Mouse (Mus musculus) liver, embryonic 12.5 days (tissue): ENCODE results near the gene Mid1. TPM values are rescaled to one million over a fixed set of nuclear protein-coding genes. Genes with fewer than 3 reads are reported as not detected.
"Not testable (repeated sequence)": the region's sequence is repeated elsewhere in the genome, so short reads cannot be mapped to it uniquely, and the experiment has no call there.

Source experiments
- ATAC-seq: fragments of 200-750 bp; cut with Nextera tagmentation; 2 replicates; pipeline ENCODE4 v1.8.0; 2017; ENCODE audit warnings: moderate number of reproducible peaks, mild to moderate bottlenecking, moderate library complexity
- H3K27ac ChIP-seq: fragments of 300-500 bp; sonication (generic); 2 replicates; pipeline ENCODE4 v1.5.1; 2016; ENCODE audit warnings: mild to moderate bottlenecking
- H3K27me3 ChIP-seq: fragments of 300-500 bp; sonication (generic); replicated peaks from 2 replicates; pipeline ENCODE4 v1.6.1; 2016; ENCODE audit warnings: mild to moderate bottlenecking, moderate library complexity
- H3K36me3 ChIP-seq: fragments of 300-500 bp; sonication (generic); 2 replicates; pipeline ENCODE4 v1.6.1; 2016; ENCODE audit warnings: mild to moderate bottlenecking, moderate library complexity
- H3K4me1 ChIP-seq: fragments of 300-500 bp; sonication (generic); 2 replicates; pipeline ENCODE4 v1.6.1; 2016
- H3K4me2 ChIP-seq: fragments of 300-500 bp; sonication (generic); 2 replicates; pipeline ENCODE4 v1.6.1; 2016; ENCODE audit warnings: mild to moderate bottlenecking, moderate library complexity
- H3K4me3 ChIP-seq: fragments of 300-500 bp; sonication (generic); 2 replicates; pipeline ENCODE4 v1.5.1; 2016; ENCODE audit warnings: mild to moderate bottlenecking, moderate library complexity
- H3K9ac ChIP-seq: fragments of 300-500 bp; sonication (generic); 2 replicates; pipeline ENCODE4 v1.6.1; 2016; ENCODE audit warnings: mild to moderate bottlenecking, moderate library complexity
- H3K9me3 ChIP-seq: fragments of 300-500 bp; sonication (generic); replicated peaks from 2 replicates; pipeline ENCODE4 v1.6.1; 2016; ENCODE audit warnings: mild to moderate bottlenecking, moderate library complexity
- WGBS: fragments of 180-500 bp; shearing (Covaris S2); methylation state at CpG from one replicate; pipeline ENCODE4 v1.1.7; 2016; ENCODE audit not compliant: insufficient replicate concordance; 5-methylcytosine and 5-hydroxymethylcytosine counted together
- polyA plus RNA-seq: library from polyadenylated mRNA; unstranded; fragments of >200 nt; fragmentation: Nextera tagmentation; extraction: Ambion mirVana; gene quantifications from 2 replicates; pipeline ENCODE4 v1.2.1, GENCODE M21; 2016

The Mid1 gene
- polyA plus RNA-seq, 1 experiment from 2014 or later, result 3.3 TPM

DNA sequence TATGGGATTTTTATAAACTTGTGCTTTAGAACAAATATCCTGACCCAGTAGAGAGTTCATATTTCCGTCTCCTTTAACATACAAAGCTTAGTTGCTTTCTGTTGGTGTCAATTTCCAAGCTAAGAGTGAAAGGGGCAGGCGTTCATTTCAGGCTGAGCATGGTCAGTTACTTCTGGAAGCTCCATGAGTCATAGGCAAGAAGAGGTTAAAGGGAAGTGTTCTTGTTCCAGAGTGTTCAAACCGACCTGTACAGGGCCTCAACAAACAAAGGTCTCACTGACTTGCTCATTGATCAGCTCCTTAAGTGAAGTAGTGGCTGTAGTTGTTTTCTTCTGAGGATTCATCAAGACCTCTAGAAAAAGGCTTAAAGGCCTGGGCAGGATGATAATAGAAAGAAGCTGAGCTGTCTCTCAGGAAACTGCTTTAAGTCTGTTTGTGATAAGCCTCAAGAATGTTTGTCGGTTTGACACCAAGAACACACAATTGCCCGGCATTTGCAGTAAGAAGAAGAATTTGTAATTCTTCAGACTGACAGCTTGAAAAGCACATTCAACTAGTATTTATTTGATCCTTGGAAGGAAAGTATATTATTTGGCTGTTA is 252.2 kb downstream of the Mid1 start:
- Histone ChIP-seq H3K36me3 (no peaks in the 10 kb centered on the region), H3K9me3 (no peaks in the 10 kb centered on the region), H3K9ac (no peak overlapping the region), H3K27ac (peak overlapping the region; percentile 45; the same call in 1 of the 2 replicates), H3K27me3 (0 out of 2 replicates have a peak, but pooled peaks cover 3% of the 10 kb centered on the region), H3K4me2 (no peak overlapping the region), H3K4me1 (peaks cover 13% of the 10 kb centered on the region; the same call in 1 of the 2 replicates), H3K4me3 (no peak overlapping the region)
- peak; percentile 46; the same call in 1 of the 2 replicates for ATAC-seq
- 30% methylated on average over 5 of the region's 5 CpGs for WGBS

DNA sequence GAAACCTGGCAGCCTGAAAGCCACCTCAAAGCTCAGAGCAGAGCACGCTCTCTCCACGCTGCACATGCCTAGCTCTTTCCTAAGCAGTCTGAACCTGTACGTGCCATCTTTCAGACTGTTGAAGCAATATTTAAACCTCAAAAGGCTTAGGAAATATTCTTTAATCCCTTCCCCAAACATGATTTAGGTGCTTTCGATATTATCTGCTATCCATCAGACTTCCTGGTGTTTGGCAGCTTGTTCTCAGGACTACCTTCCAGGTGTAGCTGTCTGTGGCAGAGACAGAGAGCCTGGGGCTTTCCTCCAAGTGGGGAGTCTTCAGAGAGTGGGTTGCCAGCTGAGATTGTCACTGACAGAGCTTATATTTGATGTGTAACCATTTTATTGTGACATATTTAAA is 255.5 kb downstream of the Mid1 start:
- H3K4me1 ChIP-seq, result peaks cover 13% of the 10 kb centered on the region; the same call in 1 of the 2 replicates

DNA sequence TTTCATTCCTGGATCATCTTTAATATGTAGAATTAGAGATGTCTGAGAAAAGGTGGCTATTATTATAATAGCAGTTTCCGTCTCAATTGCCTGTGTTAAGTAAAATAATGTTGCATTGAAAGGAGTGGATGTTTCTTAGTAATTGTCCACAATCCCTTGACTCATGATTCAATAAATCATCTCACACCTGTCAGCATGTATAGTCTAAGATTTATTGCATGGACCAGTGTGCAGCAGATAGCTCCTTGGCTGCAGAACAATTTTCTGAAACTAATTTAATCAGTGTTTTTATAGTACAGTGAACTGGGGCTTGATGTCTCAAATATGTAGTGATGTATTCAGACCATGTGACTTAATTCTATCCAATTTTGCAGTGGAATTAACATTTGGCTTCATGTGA is 265.6 kb downstream of the Mid1 start:
- no peak overlapping the region for H3K4me2 ChIP-seq
- H3K9me3 ChIP-seq, result no peaks in the 10 kb centered on the region
- no peak overlapping the region for H3K9ac ChIP-seq
- no peak overlapping the region for H3K27ac ChIP-seq
- no peak overlapping the region for H3K4me3 ChIP-seq
- ATAC-seq, result no peak
- H3K27me3 ChIP-seq, result no peaks in the 10 kb centered on the region
- H3K36me3 ChIP-seq, result no peaks in the 10 kb centered on the region
- WGBS, result 72% methylated on average over 1 of the region's 1 CpGs
- H3K4me1 ChIP-seq, result no peaks in the 10 kb centered on the region

More for the DNA sequence above, 255.5 kb downstream of the Mid1 start:
- Histone ChIP-seq H3K4me2 (no peak overlapping the region), H3K27ac (no peak overlapping the region), H3K27me3 (no peaks in the 10 kb centered on the region), H3K4me3 (no peak overlapping the region), H3K36me3 (no peaks in the 10 kb centered on the region), H3K9ac (no peak overlapping the region), H3K9me3 (no peaks in the 10 kb centered on the region)
- WGBS, result 71% methylated on average over 4 of the region's 4 CpGs
- no peak for ATAC-seq

DNA sequence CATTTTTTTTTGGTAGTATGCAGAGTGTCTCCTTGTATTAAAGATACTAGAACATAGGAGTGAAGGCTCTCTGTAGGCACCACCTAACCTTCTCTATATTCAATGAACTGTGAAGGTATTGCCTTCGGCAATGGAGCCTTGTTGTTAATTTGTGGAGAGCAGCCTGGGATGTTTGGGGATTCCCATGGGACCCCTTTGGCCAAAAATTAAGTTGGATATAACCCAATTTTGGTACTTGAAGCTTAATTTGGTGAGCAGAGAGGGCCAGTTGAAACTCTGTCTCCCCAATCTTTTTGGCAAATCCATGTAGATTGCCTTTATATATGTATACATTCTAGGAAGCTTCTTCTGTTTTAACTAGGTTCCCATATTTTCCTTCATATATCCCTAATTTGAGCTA is 284.3 kb downstream of the Mid1 start:
- Histone ChIP-seq H3K4me2 (no peak overlapping the region), H3K9me3 (peaks cover 3% of the 10 kb centered on the region; the same call in 1 of the 2 replicates), H3K9ac (no peak overlapping the region), H3K27ac (no peak overlapping the region), H3K4me1 (no peaks in the 10 kb centered on the region), H3K27me3 (no peaks in the 10 kb centered on the region), H3K4me3 (no peak overlapping the region), H3K36me3 (peaks cover 29% of the 10 kb centered on the region)
- ATAC-seq, result no peak
- WGBS, result 70% methylated on average over 1 of the region's 1 CpGs

DNA sequence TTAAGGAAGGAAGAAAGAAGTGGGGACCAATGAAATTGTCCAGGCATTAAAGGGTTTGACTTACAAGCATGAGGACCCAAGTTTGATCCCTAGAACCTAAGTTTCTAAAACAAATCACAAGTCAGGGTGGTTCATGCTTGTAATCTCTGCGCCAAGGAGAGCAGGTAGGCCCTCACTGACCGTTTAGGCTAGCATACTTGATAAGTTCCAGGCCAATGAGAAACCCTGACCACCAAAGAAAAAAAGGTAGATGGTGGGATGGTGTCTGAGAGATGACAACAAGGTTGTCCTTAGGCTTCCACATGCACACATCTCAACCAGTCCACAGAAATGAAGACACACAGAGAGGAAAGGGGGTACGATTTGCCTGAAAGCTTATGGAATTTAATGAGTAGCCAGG is 284.8 kb downstream of the Mid1 start:
- H3K9me3 ChIP-seq, H3K27ac ChIP-seq, H3K4me3 ChIP-seq, H3K27me3 ChIP-seq, H3K4me2 ChIP-seq, H3K9ac ChIP-seq, H3K4me1 ChIP-seq, ATAC-seq: not testable (repeated sequence)
- H3K36me3 ChIP-seq, result peaks cover 32% of the 10 kb centered on the region
- WGBS, result 64% methylated on average over 3 of the region's 3 CpGs

DNA sequence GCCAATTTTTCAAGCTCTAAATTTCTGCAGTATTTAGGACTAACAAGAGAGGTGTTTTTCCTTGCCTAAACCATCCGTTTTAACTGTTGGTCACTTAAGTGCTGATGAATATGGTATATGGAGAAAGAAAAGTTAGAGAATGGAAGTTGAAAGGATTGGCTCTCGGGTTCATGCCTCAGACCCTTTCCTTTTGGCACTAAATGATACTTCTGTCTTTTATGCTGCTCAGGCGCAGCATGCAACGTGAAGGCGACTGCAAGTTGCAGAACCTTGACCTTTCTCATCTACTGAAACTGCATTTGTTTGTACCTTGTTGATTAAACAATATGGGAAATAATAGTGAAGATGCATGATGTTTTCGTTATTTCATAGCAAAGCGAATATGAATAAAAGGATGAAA is 285.5 kb downstream of the Mid1 start:
- not testable (repeated sequence) for ATAC-seq, H3K27ac ChIP-seq, H3K9me3 ChIP-seq, H3K4me1 ChIP-seq, H3K4me3 ChIP-seq, H3K9ac ChIP-seq, H3K4me2 ChIP-seq, H3K27me3 ChIP-seq
- H3K36me3 ChIP-seq, result peaks cover 37% of the 10 kb centered on the region
- WGBS, result 73% methylated on average over 7 of the region's 7 CpGs

DNA sequence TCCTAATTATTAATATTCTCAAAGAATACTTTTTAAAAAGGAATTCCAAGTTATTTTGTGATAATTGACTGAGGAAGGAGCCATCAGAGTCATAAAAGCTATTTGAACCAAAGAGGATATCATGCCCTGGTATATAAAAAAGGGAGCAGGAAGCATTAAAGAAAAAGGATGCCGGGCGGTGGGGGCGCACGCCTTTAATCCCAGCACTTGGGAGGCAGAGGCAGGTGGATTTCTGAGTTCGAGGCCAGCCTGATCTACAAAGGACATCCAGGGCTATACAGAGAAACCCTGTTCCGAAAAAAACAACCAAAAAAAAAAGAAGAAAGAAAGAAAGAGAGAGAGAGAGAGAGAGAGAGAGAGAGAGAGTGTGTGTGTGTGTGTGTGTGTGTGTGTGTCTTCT is 286.6 kb downstream of the Mid1 start:
- not testable (repeated sequence) for H3K27me3 ChIP-seq, H3K4me3 ChIP-seq, H3K4me1 ChIP-seq, H3K27ac ChIP-seq, H3K9ac ChIP-seq, H3K9me3 ChIP-seq, ATAC-seq, H3K4me2 ChIP-seq
- peaks cover 43% of the 10 kb centered on the region for H3K36me3 ChIP-seq
- 72% methylated on average over 6 of the region's 6 CpGs for WGBS

DNA sequence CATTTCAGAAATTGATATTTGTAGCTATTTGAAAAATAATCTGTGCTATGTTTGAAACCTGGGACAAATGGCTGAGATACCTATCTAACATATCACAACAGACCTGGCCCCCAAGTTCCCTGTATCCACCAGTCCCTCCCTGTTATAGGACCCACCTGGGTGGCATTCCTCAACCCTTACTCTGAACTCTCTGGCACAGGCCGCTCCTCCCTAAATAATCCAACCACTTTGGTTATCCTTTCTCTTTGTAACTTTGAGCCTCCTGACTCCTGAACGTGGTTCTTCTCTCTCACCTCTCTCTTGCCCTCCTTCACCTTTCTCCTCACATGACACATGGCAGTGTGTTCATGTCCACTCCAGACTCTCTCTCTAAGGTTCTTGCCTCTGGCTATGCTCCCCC is 287.1 kb downstream of the Mid1 start:
- not testable (repeated sequence) for H3K4me1 ChIP-seq, H3K4me3 ChIP-seq, H3K27ac ChIP-seq, H3K4me2 ChIP-seq, H3K9ac ChIP-seq, H3K9me3 ChIP-seq, H3K27me3 ChIP-seq
- WGBS, result 61% methylated on average over 2 of the region's 2 CpGs
- ATAC-seq, result peak; percentile 55; the same call in 1 of the 2 replicates
- peaks cover 47% of the 10 kb centered on the region for H3K36me3 ChIP-seq

DNA sequence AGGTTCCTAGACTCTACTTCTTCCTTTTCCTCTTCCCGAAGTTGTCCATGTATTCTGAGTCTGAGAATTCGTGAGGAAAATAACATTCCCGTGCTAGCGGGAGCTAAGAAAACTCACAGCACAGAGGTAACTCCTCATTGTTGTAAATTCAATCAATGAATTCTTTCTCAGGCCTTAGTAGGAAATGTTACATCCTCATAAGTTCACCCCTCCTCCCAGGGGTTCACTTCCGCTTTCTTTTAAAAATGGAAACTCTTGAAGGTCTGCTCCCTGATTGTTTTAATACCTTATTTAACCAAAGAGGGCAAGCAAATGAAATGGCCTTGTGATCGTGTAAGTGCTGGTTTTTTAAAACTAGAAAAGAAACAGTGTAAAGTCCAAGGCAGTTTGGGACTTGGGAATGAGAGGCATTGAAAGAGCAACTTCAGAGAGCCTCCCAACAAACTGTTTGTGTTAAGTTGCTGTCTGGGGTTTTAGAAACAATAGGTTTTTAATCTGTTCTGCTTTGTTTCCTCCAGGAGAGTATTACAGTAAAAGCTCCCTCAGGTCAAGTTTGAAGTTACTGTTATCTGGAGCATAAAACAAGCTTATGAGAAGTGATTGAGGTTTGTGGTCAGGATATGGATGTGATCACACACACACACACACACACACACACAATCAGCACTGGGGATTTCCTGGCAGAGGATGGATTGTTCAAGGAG is 287.9 kb downstream of the Mid1 start:
- H3K27me3 ChIP-seq, H3K4me3 ChIP-seq, H3K9me3 ChIP-seq, H3K27ac ChIP-seq, H3K4me1 ChIP-seq, H3K9ac ChIP-seq, H3K4me2 ChIP-seq: not testable (repeated sequence)
- ATAC-seq, result 0 out of 2 replicates have a peak, but pooled peaks have one; percentile 3
- peaks cover 52% of the 10 kb centered on the region for H3K36me3 ChIP-seq
- 63% methylated on average over 6 of the region's 6 CpGs for WGBS

DNA sequence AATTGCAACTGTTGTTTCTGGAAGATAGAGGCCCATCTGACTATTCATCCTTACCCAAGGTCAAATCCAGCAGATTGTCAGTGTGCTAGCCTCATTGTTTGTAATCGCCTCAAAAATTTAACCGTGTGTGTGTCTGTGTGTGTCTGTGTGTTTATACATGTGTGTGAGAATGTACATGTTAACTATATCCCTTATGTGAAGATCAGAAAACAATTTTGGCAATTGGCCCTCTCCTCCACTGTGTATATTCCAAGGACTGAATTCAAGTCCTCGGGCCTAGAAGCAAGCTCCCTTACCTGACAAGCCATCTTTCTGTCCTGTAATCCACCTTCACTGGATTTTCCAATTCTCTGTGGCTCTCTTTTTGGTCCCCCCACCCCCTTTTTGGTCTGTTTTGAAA is 288.8 kb downstream of the Mid1 start:
- Histone ChIP-seq H3K9me3 (peaks cover 13% of the 10 kb centered on the region; the same call in 1 of the 2 replicates), H3K36me3 (peaks cover 61% of the 10 kb centered on the region)
- not testable (repeated sequence) for H3K4me1 ChIP-seq, ATAC-seq, H3K27ac ChIP-seq, H3K9ac ChIP-seq, H3K27me3 ChIP-seq, H3K4me3 ChIP-seq, H3K4me2 ChIP-seq
- WGBS, result 55% methylated on average over 3 of the region's 3 CpGs

DNA sequence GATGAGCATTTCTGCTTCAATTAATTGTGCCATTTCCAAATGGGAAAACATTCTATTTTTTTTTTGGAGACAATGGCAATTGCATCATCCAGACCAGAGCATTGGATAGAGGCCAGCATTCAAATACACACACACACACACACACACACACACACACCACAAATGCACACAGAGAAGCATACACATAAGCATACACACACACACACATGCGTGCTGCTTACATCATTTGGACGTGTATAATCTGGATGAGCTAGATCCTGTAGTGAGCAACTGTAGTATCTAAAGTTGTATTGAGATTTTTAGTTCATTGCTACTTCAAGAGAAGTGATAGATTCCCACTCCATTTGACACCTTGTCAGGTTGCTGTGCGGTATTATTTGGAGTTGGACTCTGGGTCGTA is 289.5 kb downstream of the Mid1 start:
- not testable (repeated sequence) for H3K4me1 ChIP-seq, H3K27me3 ChIP-seq, ATAC-seq, H3K27ac ChIP-seq, H3K4me2 ChIP-seq, H3K9ac ChIP-seq, H3K4me3 ChIP-seq
- H3K36me3 ChIP-seq, result peaks cover 64% of the 10 kb centered on the region
- 55% methylated on average over 4 of the region's 4 CpGs for WGBS
- peaks cover 19% of the 10 kb centered on the region; the same call in 1 of the 2 replicates for H3K9me3 ChIP-seq

DNA sequence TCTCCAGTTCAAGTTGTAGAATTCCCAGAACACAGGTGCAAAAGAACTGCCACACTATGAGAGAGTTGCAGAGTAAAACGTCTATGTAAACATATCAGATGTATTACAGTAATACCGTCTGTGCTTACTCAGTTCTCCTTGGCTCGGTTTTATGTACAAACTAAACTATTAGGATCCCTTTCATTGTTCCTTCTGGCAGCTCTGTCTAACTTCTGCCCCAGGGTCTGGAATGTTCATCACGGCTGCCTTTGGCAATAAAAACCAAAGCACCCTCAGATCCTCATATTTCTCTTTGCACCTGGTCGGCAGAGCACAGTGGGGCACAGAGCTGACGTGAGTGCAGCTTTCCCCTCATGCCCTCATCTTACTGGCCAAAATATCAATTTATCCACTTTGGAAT is 290.0 kb downstream of the Mid1 start:
- Histone ChIP-seq H3K36me3 (peaks cover 65% of the 10 kb centered on the region), H3K9me3 (peaks cover 21% of the 10 kb centered on the region; the same call in 1 of the 2 replicates)
- not testable (repeated sequence) for H3K27ac ChIP-seq, ATAC-seq, H3K9ac ChIP-seq, H3K4me2 ChIP-seq, H3K27me3 ChIP-seq, H3K4me1 ChIP-seq, H3K4me3 ChIP-seq
- 63% methylated on average over 6 of the region's 6 CpGs for WGBS
